Mouse (Mus musculus) myocyte (in vitro differentiated cells): ENCODE results near the gene Shh. TPM values are rescaled to one million over a fixed set of nuclear protein-coding genes. Genes with fewer than 3 reads are reported as not detected.

Experiments used
- H3K27me3 ChIP-seq: one replicate; pipeline ENCODE4 v1.6.1; 2011; ENCODE audit not compliant: control insufficient read depth, insufficient read depth, insufficient read length
- H3K36me3 ChIP-seq: one replicate; pipeline ENCODE4 v1.6.1; 2011; ENCODE audit not compliant: control insufficient read depth, insufficient read depth
- H3K4me2 ChIP-seq: one replicate; pipeline ENCODE4 v1.6.1; 2011; ENCODE audit warnings: low read depth, control low read depth
- H3K4me3 ChIP-seq: one replicate; pipeline ENCODE4 v1.5.1; 2011; ENCODE audit warnings: mild to moderate bottlenecking, control low read depth, moderate library complexity
- H3K79me2 ChIP-seq: one replicate; pipeline ENCODE4 v1.6.1; 2011; ENCODE audit not compliant: control insufficient read depth, insufficient read depth
- H3ac ChIP-seq: one replicate; pipeline ENCODE4 v1.6.1; 2011; ENCODE audit not compliant: control insufficient read depth, insufficient read length
- CEBPB ChIP-seq: IDR thresholded peaks from 2 replicates; pipeline ENCODE4 v1.6.1; 2011; ENCODE audit warnings: mild to moderate bottlenecking, moderate library complexity; ENCODE audit not compliant: poor library complexity, insufficient read depth, severe bottlenecking
- E2F4 ChIP-seq: IDR thresholded peaks from one replicate; pipeline ENCODE4 v1.6.1; 2011; ENCODE audit warnings: mild to moderate bottlenecking, control low read depth, moderate library complexity; ENCODE audit not compliant: insufficient read depth
- MAX ChIP-seq: IDR thresholded peaks from one replicate; pipeline ENCODE4 v1.6.1; 2011; ENCODE audit warnings: low read depth, mild to moderate bottlenecking, control low read depth
- MYOD1 ChIP-seq, 3 experiments: IDR thresholded peaks; one replicate each; pipeline ENCODE4 v1.6.1; 2011; ENCODE audit warnings: control low read depth in 2 of 3, low read depth in 2 of 3, mild to moderate bottlenecking in 2 of 3, moderate library complexity in 1 of 3; ENCODE audit not compliant: insufficient read length in 2 of 3, control insufficient read depth in 1 of 3
- MYOG ChIP-seq, 3 experiments: IDR thresholded peaks; one replicate each; pipeline ENCODE4 v1.6.1; 2011; ENCODE audit warnings: control low read depth in 2 of 3, low read depth in 2 of 3, mild to moderate bottlenecking in 2 of 3; ENCODE audit not compliant: insufficient read length in 2 of 3, control insufficient read depth in 1 of 3, insufficient read depth in 1 of 3
- POLR2A ChIP-seq: IDR thresholded peaks from one replicate; pipeline ENCODE4 v1.6.1; 2011; ENCODE audit warnings: low read depth, mild to moderate bottlenecking, control low read depth, moderate library complexity; ENCODE audit not compliant: insufficient read length
- POLR2AphosphoS2 ChIP-seq: IDR thresholded peaks from one replicate; pipeline ENCODE4 v1.6.1; 2011; ENCODE audit warnings: low read depth, control low read depth; ENCODE audit not compliant: insufficient read length
- REST ChIP-seq: IDR thresholded peaks from one replicate; pipeline ENCODE4 v1.6.1; 2011; ENCODE audit warnings: mild to moderate bottlenecking, control low read depth, moderate library complexity; ENCODE audit not compliant: insufficient read depth, insufficient read length
- SRF ChIP-seq: IDR thresholded peaks from one replicate; pipeline ENCODE4 v1.6.1; 2011; ENCODE audit warnings: low read depth; ENCODE audit not compliant: control insufficient read depth, insufficient read length
- TCF12 ChIP-seq: IDR thresholded peaks from one replicate; pipeline ENCODE4 v1.6.1; 2011; ENCODE audit warnings: mild to moderate bottlenecking, control low read depth; ENCODE audit not compliant: poor library complexity, insufficient read depth, severe bottlenecking
- TCF3 ChIP-seq: IDR thresholded peaks from one replicate; pipeline ENCODE4 v1.6.1; 2011; ENCODE audit warnings: low read depth, control low read depth; ENCODE audit not compliant: insufficient read length
- USF1 ChIP-seq: IDR thresholded peaks from one replicate; pipeline ENCODE4 v1.6.1; 2011; ENCODE audit warnings: low read depth, mild to moderate bottlenecking, control low read depth, moderate library complexity
- polyA plus RNA-seq: library from polyadenylated mRNA; unstranded; fragments of >200 nt; fragmentation: generic; extraction: Trizol; gene quantifications from one replicate; pipeline ENCODE4 v1.2.1, GENCODE M21; 2012; ENCODE audit warnings: missing spikeins

The Shh gene
- polyA plus RNA-seq, 1 experiment, result not detected

DNA sequence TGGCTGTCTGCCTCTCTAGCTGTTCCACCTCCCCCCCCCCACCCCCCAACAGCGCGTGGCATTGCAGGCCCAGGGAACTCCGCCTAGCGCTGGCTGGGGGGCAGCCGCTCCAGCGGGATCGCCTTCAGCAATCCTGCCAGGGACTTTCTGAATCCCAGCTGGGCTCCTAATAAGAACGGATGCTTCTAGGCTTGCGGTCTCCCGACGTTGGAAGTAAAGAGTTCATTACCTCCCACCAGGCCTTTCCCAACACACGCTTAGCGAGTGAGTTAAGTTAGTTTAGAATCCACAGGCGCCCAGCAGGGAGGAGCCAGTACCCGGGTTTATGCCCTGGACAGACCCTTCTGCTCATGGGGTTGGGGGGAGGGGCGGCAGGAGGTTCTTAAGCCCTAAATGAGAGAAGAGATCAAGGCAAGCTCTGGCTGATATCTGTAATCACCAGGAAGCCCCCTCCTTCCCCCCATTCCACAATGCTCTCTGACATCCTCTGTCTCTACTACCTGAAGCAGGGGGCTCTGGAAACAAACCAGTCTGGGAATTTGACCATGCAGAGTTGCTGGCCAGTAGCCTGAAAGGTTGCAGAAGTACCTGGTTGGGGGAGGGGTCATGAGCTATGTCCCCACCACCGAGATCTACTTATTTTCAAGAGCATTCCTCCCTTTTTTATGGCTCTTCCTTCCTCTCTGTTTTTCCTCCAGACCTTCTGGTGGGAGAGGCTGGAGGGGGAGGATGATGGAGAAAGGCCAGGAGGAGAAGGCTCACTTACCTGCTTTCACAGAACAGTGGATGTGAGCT lies 6.3 kb downstream of the Shh start:
- no peaks in the 10 kb centered on the region for H3K79me2 ChIP-seq
- H3K27me3 ChIP-seq, result peaks cover 86% of the 10 kb centered on the region
- H3ac ChIP-seq, result no peak overlapping the region
- no peaks in the 10 kb centered on the region for H3K36me3 ChIP-seq
- H3K4me3 ChIP-seq, result no peak overlapping the region
- no peak overlapping the region for H3K4me2 ChIP-seq
- no peak for TF ChIP-seq E2F4

GRCm38 (mm10) chr5:28459456-28460225 lies 7.4 kb downstream of the Shh start:
- Histone ChIP-seq H3K36me3 (no peaks in the 10 kb centered on the region), H3K27me3 (peaks cover 81% of the 10 kb centered on the region), H3K79me2 (no peaks in the 10 kb centered on the region), H3ac (no peak overlapping the region), H3K4me2 (no peak overlapping the region), H3K4me3 (no peak overlapping the region)
- no peak for TF ChIP-seq SRF
- no peak for TF ChIP-seq CEBPB
- no peak for TF ChIP-seq TCF12
- no peak for TF ChIP-seq MAX

- Histone ChIP-seq H3K4me2 (no peak overlapping the region), H3K4me3 (no peak overlapping the region), H3ac (no peak overlapping the region), H3K79me2 (no peaks in the 10 kb centered on the region), H3K36me3 (no peaks in the 10 kb centered on the region), H3K27me3 (peaks cover 75% of the 10 kb centered on the region)
- no peak for TF ChIP-seq CEBPB
- no peak for TF ChIP-seq REST
- TF ChIP-seq TCF12, result no peak
- no peak for TF ChIP-seq E2F4
- TF ChIP-seq MYOG (IDR thresholded peaks at IDR 0.05; ENCODE audit: control insufficient read depth in 1 of 3, insufficient read depth in 1 of 3, insufficient read length in 2 of 3, low read depth in 2 of 3), result no peak
- no peak for TF ChIP-seq TCF3
- no peak for TF ChIP-seq SRF
- TF ChIP-seq POLR2A, result no peak
- TF ChIP-seq MAX, result no peak
- no peak for TF ChIP-seq USF1
- no peak for TF ChIP-seq POLR2AphosphoS2
- no peak for TF ChIP-seq MYOD1 (IDR thresholded peaks at IDR 0.05; ENCODE audit: control insufficient read depth in 1 of 3, insufficient read length in 2 of 3, low read depth in 2 of 3)
Measured at GRCm38 (mm10) chr5:28458821-28459240, 8.2 kb downstream of the Shh start.

- Histone ChIP-seq H3K4me3 (no peak overlapping the region), H3K27me3 (peaks cover 67% of the 10 kb centered on the region), H3K79me2 (no peaks in the 10 kb centered on the region), H3ac (no peak overlapping the region), H3K4me2 (no peak overlapping the region), H3K36me3 (no peaks in the 10 kb centered on the region)
- TF ChIP-seq MYOD1 (IDR thresholded peaks at IDR 0.05; ENCODE audit: control insufficient read depth in 1 of 3, insufficient read length in 2 of 3, low read depth in 2 of 3) (no peak), TCF12 (no peak), TCF3 (no peak), E2F4 (no peak), CEBPB (no peak), SRF (no peak), MAX (no peak), MYOG (IDR thresholded peaks at IDR 0.05; ENCODE audit: control insufficient read depth in 1 of 3, insufficient read depth in 1 of 3, insufficient read length in 2 of 3, low read depth in 2 of 3) (no peak), POLR2A (no peak), USF1 (no peak), REST (no peak), POLR2AphosphoS2 (no peak)
Measured at GRCm38 (mm10) chr5:28457921-28458641, 9.0 kb downstream of the Shh start.

GRCm38 (mm10) chr5:28456366-28456765 lies 10.7 kb downstream of the Shh start:
- Histone ChIP-seq H3K4me2 (no peak overlapping the region), H3K36me3 (no peaks in the 10 kb centered on the region), H3K27me3 (peaks cover 50% of the 10 kb centered on the region), H3K79me2 (no peaks in the 10 kb centered on the region), H3K4me3 (no peak overlapping the region), H3ac (no peak overlapping the region)
- TF ChIP-seq TCF3, result no peak
- TF ChIP-seq TCF12, result no peak
- no peak for TF ChIP-seq MYOD1 (IDR thresholded peaks at IDR 0.05; ENCODE audit: control insufficient read depth in 1 of 3, insufficient read length in 2 of 3, low read depth in 2 of 3)
- no peak for TF ChIP-seq USF1
- TF ChIP-seq MAX, result no peak
- TF ChIP-seq CEBPB, result no peak
- no peak for TF ChIP-seq MYOG (IDR thresholded peaks at IDR 0.05; ENCODE audit: control insufficient read depth in 1 of 3, insufficient read depth in 1 of 3, insufficient read length in 2 of 3, low read depth in 2 of 3)
- TF ChIP-seq REST, result no peak
